Mouse (Mus musculus) CH12.LX (cell line): ENCODE data around the gene Enpp6. TPM values are rescaled to one million over a fixed set of nuclear protein-coding genes. Genes with fewer than 3 reads are reported as not detected.

Source experiments
- DNase-seq: peaks from one replicate; pipeline ENCODE4 v3.0.0-alpha.2; 2013; ENCODE audit errors: extremely low read depth
- H3K27ac ChIP-seq: 2 replicates; pipeline ENCODE4 v1.5.1; 2012; ENCODE audit warnings: low read depth, mild to moderate bottlenecking, control low read depth, moderate library complexity; ENCODE audit not compliant: insufficient read depth
- H3K27me3 ChIP-seq: replicated peaks from 2 replicates; pipeline ENCODE3; 2012; ENCODE audit warnings: inconsistent platforms
- H3K36me3 ChIP-seq, 2 experiments: replicated peaks in 1 of 2; 2 replicates each; pipeline versions ENCODE3 to v1.6.1; 2012; ENCODE audit warnings: inconsistent platforms in 1 of 2, low read length in 1 of 2, mild to moderate bottlenecking in 1 of 2, mixed read lengths in 1 of 2, moderate library complexity in 1 of 2; ENCODE audit not compliant: control insufficient read depth in 1 of 2, insufficient read depth in 1 of 2
- H3K4me1 ChIP-seq, 2 experiments: 2 replicates each; pipeline ENCODE4 v1.6.1; 2012; ENCODE audit warnings: inconsistent platforms in 1 of 2, moderate library complexity in 1 of 2; ENCODE audit not compliant: insufficient read depth in 2 of 2, control insufficient read depth in 1 of 2
- H3K4me2 ChIP-seq: 2 replicates; pipeline ENCODE4 v1.6.1; 2012; ENCODE audit warnings: low read depth, mild to moderate bottlenecking, control low read depth; ENCODE audit not compliant: poor library complexity, insufficient read depth, severe bottlenecking
- H3K4me3 ChIP-seq, 3 experiments: fragments of 150-350 bp in 1 of 3; sonication (generic) in 1 of 3; replicated peaks in 1 of 3; 2 replicates each; pipeline versions ENCODE3 to v1.5.1; 2011 to 2012; ENCODE audit warnings: low read depth in 2 of 3, low read length in 2 of 3, mild to moderate bottlenecking in 2 of 3, moderate library complexity in 2 of 3, control low read depth in 1 of 3, improper control_type of control experiment in 1 of 3, inconsistent platforms in 1 of 3, mixed read lengths in 1 of 3; ENCODE audit not compliant: poor library complexity in 1 of 3
- H3K79me2 ChIP-seq: replicated peaks from 2 replicates; pipeline ENCODE4 v1.6.1; 2012; ENCODE audit warnings: mild to moderate bottlenecking, moderate library complexity; ENCODE audit not compliant: control insufficient read depth, poor library complexity, insufficient read depth, severe bottlenecking; ENCODE audit errors: extremely low read depth
- H3K9ac ChIP-seq: 2 replicates; pipeline ENCODE4 v1.6.1; 2012; ENCODE audit warnings: low read depth, mild to moderate bottlenecking, control low read depth, moderate library complexity; ENCODE audit not compliant: insufficient read depth
- H3K9me3 ChIP-seq: replicated peaks from 2 replicates; pipeline ENCODE3; 2012; ENCODE audit warnings: low read length, inconsistent platforms, mixed read lengths
- CTCF ChIP-seq, 2 experiments: IDR thresholded peaks in 1 of 2; conservative IDR thresholded peaks in 1 of 2; 2 replicates each; pipeline ENCODE4 v1.5.1; 2011 to 2012; ENCODE audit warnings: low read depth in 2 of 2, low read length in 2 of 2, improper control_type of control experiment in 1 of 2, inconsistent platforms in 1 of 2, mild to moderate bottlenecking in 1 of 2, moderate library complexity in 1 of 2
- E2F4 ChIP-seq: IDR thresholded peaks from 2 replicates; pipeline ENCODE4 v1.6.1; 2011; ENCODE audit warnings: low read depth, low read length, improper control_type of control experiment; ENCODE audit not compliant: insufficient replicate concordance
- ETS1 ChIP-seq: conservative IDR thresholded peaks from 2 replicates; pipeline ENCODE4 v1.6.1; 2012; ENCODE audit warnings: low read depth, mild to moderate bottlenecking, inconsistent platforms, low read length, improper control_type of control experiment, moderate library complexity
- GABPA ChIP-seq: IDR thresholded peaks from 2 replicates; pipeline ENCODE4 v1.6.1; 2012; ENCODE audit warnings: low read depth, low read length, improper control_type of control experiment, inconsistent platforms; ENCODE audit not compliant: insufficient replicate concordance
- HCFC1 ChIP-seq: IDR thresholded peaks from 2 replicates; pipeline ENCODE4 v1.6.1; 2012; ENCODE audit warnings: low read depth, mild to moderate bottlenecking, inconsistent platforms, low read length, improper control_type of control experiment
- IRF4 ChIP-seq: IDR thresholded peaks from 2 replicates; pipeline ENCODE4 v1.6.1; 2014; ENCODE audit warnings: low read depth, mild to moderate bottlenecking, inconsistent platforms, low read length, improper control_type of control experiment
- JUND ChIP-seq: conservative IDR thresholded peaks from 2 replicates; pipeline ENCODE4 v1.6.1; 2011; ENCODE audit warnings: low read depth, low read length, improper control_type of control experiment
- KAT2A ChIP-seq: IDR thresholded peaks from 2 replicates; pipeline ENCODE4 v1.6.1; 2012; ENCODE audit warnings: low read length, improper control_type of control experiment, inconsistent platforms; ENCODE audit not compliant: insufficient replicate concordance
- MAFK ChIP-seq: IDR thresholded peaks from 2 replicates; pipeline ENCODE4 v1.6.1; 2011; ENCODE audit warnings: low read length, improper control_type of control experiment; ENCODE audit not compliant: insufficient replicate concordance
- MAX ChIP-seq: IDR thresholded peaks from 2 replicates; pipeline ENCODE4 v1.6.1; 2011; ENCODE audit warnings: low read length, improper control_type of control experiment
- MAZ ChIP-seq: IDR thresholded peaks from 2 replicates; pipeline ENCODE4 v1.6.1; 2012; ENCODE audit warnings: low read depth, mild to moderate bottlenecking, inconsistent platforms, low read length, improper control_type of control experiment, moderate library complexity
- MEF2A ChIP-seq: IDR thresholded peaks from 2 replicates; pipeline ENCODE4 v1.6.1; 2014; ENCODE audit warnings: low read depth, mild to moderate bottlenecking, inconsistent platforms, low read length, improper control_type of control experiment, borderline replicate concordance
- NELFE ChIP-seq: IDR thresholded peaks from 2 replicates; pipeline ENCODE4 v1.6.1; 2011; ENCODE audit warnings: low read depth, low read length, improper control_type of control experiment
- NRF1 ChIP-seq: IDR thresholded peaks from 2 replicates; pipeline ENCODE4 v1.6.1; 2014; ENCODE audit warnings: low read depth, mild to moderate bottlenecking, inconsistent platforms, low read length, improper control_type of control experiment, moderate library complexity
- PAX5 ChIP-seq: IDR thresholded peaks from 2 replicates; pipeline ENCODE4 v1.6.1; 2012; ENCODE audit warnings: low read length, inconsistent platforms, mixed read lengths
- POLR2A ChIP-seq: IDR thresholded peaks from 2 replicates; pipeline ENCODE4 v1.6.1; 2011; ENCODE audit warnings: low read depth, mild to moderate bottlenecking, improper control_type of control experiment, low read length
- RCOR1 ChIP-seq: conservative IDR thresholded peaks from 2 replicates; pipeline ENCODE4 v1.6.1; 2012; ENCODE audit warnings: low read depth, mild to moderate bottlenecking, inconsistent platforms, low read length, improper control_type of control experiment
- SIN3A ChIP-seq: IDR thresholded peaks from 2 replicates; pipeline ENCODE4 v1.6.1; 2012; ENCODE audit warnings: low read length, improper control_type of control experiment, inconsistent platforms
- TCF12 ChIP-seq: IDR thresholded peaks from 2 replicates; pipeline ENCODE4 v1.6.1; 2014; ENCODE audit warnings: low read depth, mild to moderate bottlenecking, inconsistent platforms, low read length, improper control_type of control experiment
- USF1 ChIP-seq: IDR thresholded peaks from 2 replicates; pipeline ENCODE4 v1.6.1; 2014; ENCODE audit warnings: low read depth, mild to moderate bottlenecking, inconsistent platforms, low read length, improper control_type of control experiment
- ZKSCAN1 ChIP-seq: IDR thresholded peaks from 2 replicates; pipeline ENCODE4 v1.6.1; 2012; ENCODE audit warnings: low read depth, inconsistent platforms, low read length, improper control_type of control experiment, borderline replicate concordance
- ZMIZ1 ChIP-seq: IDR thresholded peaks from 2 replicates; pipeline ENCODE4 v1.6.1; 2012; ENCODE audit warnings: low read depth, mild to moderate bottlenecking, inconsistent platforms, low read length, improper control_type of control experiment
- ZNF384 ChIP-seq: IDR thresholded peaks from 2 replicates; pipeline ENCODE4 v1.6.1; 2012; ENCODE audit warnings: low read depth, low read length, improper control_type of control experiment, inconsistent platforms
- dilution Hi-C: fragments of 300-500 bp; cut with MboI; formaldehyde crosslinking; loops from 2 replicates; pipeline ENCODE4 v1.14.3; 2020; ENCODE audit warnings: low sequenced_read_pairs; ENCODE audit not compliant: extremely low pct_unique_long_range_greater_than_20kb, extremely low pct_ligation_motif_present
- in situ Hi-C: fragments of 300-500 bp; cut with MboI; formaldehyde crosslinking; loops from 3 replicates; pipeline ENCODE4 v1.14.3; 2019; ENCODE audit warnings: low sequenced_read_pairs, low pct_ligation_motif_present, low pct_unique_long_range_greater_than_20kb, mixed read lengths
- polyA plus RNA-seq: library from polyadenylated mRNA; unstranded; fragments of >175 nt; gene quantifications from 2 replicates; pipeline ENCODE4 v1.2.1, GENCODE M21; 2012; ENCODE audit warnings: low read depth; ENCODE audit not compliant: insufficient read length
- total RNA-seq, 2 experiments: library from RNA; depleted of rRNA; stranded (reverse); fragments of 300-350 nt in 1 of 2; fragments of >200 nt in 1 of 2; gene quantifications; 2 replicates each; pipeline ENCODE4 v1.2.3; 2012 to 2014

The Enpp6 gene
- total and polyA plus RNA-seq, 3 experiments, result not detected

DNA sequence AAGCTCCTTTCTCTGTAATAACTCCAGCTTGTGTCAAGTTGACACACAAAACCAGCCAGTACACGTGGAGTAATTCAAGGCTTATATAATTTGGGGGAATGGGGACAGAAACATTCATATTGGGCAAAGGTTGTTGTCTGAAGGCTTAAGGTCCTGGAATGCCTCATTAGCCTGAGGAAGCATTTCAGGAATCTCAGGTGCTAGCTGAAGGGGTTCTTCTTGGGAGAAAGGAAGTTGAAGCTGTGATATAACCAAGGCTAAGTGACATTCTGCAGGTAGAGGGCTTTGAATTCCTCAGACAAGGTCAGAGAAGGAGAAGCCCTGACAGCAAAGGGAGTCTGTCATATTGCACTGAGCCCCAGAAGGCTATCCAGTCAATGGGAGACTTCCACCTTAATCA is 133.2 kb downstream of the Enpp6 start:
- dilution Hi-C loops, result no loop called here
- no peaks in the 10 kb centered on the region for H3K27me3 ChIP-seq

DNA sequence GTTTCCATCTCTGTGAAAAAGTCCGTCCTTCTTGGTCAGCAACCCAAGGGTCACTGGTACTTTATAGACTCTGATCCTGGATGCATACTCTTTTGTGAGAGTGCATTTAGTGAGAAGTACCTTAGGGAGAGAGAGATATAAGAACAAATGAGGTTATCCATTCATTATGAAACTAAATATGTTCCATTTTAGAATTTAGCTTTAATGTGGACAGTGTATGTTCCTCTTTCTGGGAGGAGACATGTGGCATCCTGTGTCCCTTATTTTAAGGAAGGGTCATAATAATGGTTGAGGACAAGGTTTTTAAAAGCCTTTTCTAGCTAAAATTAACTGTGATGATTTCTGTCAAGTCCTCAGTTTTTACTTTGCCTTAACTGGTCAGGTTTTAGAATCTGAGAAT is 142.2 kb downstream of the Enpp6 start:
- Histone ChIP-seq H3K9me3 (no peaks in the 10 kb centered on the region), H3K4me2 (no peak overlapping the region), H3K4me3 (no peak overlapping the region), H3K27me3 (no peaks in the 10 kb centered on the region), H3K27ac (no peak overlapping the region), H3K4me1 (no peaks in the 10 kb centered on the region), H3K36me3 (no peaks in the 10 kb centered on the region), H3K79me2 (no peaks in the 10 kb centered on the region), H3K9ac (no peak overlapping the region)
- dilution Hi-C loops, result no loop called here
- in situ Hi-C loops, result no loop called here
- no peak for DNase-seq
- TF ChIP-seq ETS1 (no peak), IRF4 (no peak), MAX (no peak), SIN3A (no peak), POLR2A (no peak), USF1 (no peak), MAFK (no peak), PAX5 (no peak), JUND (no peak)

More for the DNA sequence above, 133.2 kb downstream of the Enpp6 start:
- no peak overlapping the region for H3K9ac ChIP-seq
- no peaks in the 10 kb centered on the region for H3K9me3 ChIP-seq
- H3K79me2 ChIP-seq, result no peaks in the 10 kb centered on the region
- H3K4me3 ChIP-seq, result no peak overlapping the region
- no peak for DNase-seq
- TF ChIP-seq KAT2A, result no peak
- TF ChIP-seq POLR2A, result no peak
- TF ChIP-seq HCFC1, result no peak
- TF ChIP-seq NRF1, result no peak
- no peak for TF ChIP-seq CTCF (conservative IDR thresholded peaks at IDR 0.05 in 1 of 2, IDR thresholded peaks at IDR 0.05 in 1 of 2; ENCODE audit: low read depth in 2 of 2, low read length in 2 of 2)
- no peak for TF ChIP-seq IRF4
- no peak for TF ChIP-seq RCOR1
- no peak for TF ChIP-seq SIN3A
- TF ChIP-seq E2F4, result no peak
- TF ChIP-seq, all 38 proteins: peak for 0
- Histone ChIP-seq H3K27ac (no peak overlapping the region), H3K4me2 (no peak overlapping the region), H3K36me3 (no peaks in the 10 kb centered on the region), H3K4me1 (no peaks in the 10 kb centered on the region)
- in situ Hi-C loops, result no loop called here

DNA sequence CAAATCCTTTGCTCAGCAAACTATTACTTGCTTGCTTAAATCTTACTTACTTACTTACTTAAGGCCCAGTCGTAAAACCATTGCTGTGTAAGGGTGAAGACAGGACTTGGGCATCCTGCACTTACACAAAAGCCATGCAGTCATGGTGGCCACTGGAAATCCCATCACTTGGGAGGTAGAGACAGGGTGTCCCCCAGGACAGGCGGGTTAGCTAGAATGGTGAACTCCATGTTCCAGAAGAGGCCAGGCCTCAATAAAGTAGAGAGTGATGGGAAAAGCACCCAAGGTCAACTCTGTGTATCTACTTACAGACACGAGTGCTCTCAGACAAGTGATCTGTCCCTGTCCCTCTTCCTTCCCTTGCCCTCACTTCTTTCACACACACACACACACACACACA is 146.7 kb downstream of the Enpp6 start:
- Histone ChIP-seq H3K27me3 (no peaks in the 10 kb centered on the region), H3K27ac (no peak overlapping the region), H3K9me3 (no peaks in the 10 kb centered on the region), H3K79me2 (no peaks in the 10 kb centered on the region), H3K36me3 (no peaks in the 10 kb centered on the region), H3K4me1 (no peaks in the 10 kb centered on the region), H3K4me3 (no peak overlapping the region), H3K9ac (no peak overlapping the region), H3K4me2 (no peak overlapping the region)
- no peak for DNase-seq
- TF ChIP-seq ZMIZ1 (no peak), MAZ (no peak), MEF2A (no peak), GABPA (no peak), TCF12 (no peak), ZKSCAN1 (no peak), ZNF384 (no peak), MAX (no peak), RCOR1 (no peak), IRF4 (no peak), PAX5 (no peak), NELFE (no peak), E2F4 (no peak)
- dilution Hi-C loops, result no loop called here
- in situ Hi-C loops, result no loop called here
